Mouse (Mus musculus) lung, adult 2 months (tissue): ENCODE data around the gene Nipsnap1.

Experiments
- CTCF ChIP-seq: fragments of 200-500 bp; IDR thresholded peaks from 2 replicates; pipeline ENCODE4 v1.5.1; 2011; ENCODE audit warnings: mild to moderate bottlenecking, low read length, control low read depth; ENCODE audit not compliant: insufficient read depth
- POLR2A ChIP-seq: fragments of 200-500 bp; IDR thresholded peaks from 2 replicates; pipeline ENCODE4 v1.6.1; 2011; ENCODE audit warnings: low read depth, mild to moderate bottlenecking, control low read depth, low read length, borderline replicate concordance; ENCODE audit errors: extremely low read depth

DNA sequence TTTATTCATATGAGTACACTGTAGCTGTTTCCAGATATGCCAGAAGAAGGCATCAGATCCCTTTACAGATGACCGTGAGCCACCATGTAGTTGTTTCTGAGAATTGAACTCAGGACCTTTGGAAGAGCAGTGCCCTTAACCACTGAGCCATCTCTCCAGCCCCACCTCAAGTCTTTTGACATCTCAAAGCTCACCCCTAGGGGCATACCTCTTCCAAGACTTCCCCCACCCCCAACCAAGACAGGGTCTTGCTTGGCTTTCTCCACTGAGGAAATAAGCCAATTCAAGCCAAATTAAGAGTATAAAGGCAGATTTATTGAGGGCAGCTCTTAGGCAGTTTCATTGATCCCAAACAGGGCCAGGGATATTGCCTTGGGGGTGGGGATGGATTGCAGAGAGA is 11.0 kb upstream of the Nipsnap1 start:
- no peak for TF ChIP-seq CTCF
- TF ChIP-seq POLR2A = no peak
